Mouse (Mus musculus) heart, embryonic 11.5 days (tissue): ENCODE data around the gene Limch1. TPM values are rescaled to one million over a fixed set of nuclear protein-coding genes. Genes with fewer than 3 reads are reported as not detected.

Experiments used
- ATAC-seq: fragments of 200-750 bp; cut with Nextera tagmentation; replicated peaks from 2 replicates; pipeline ENCODE4 v1.8.0; 2017; ENCODE audit warnings: moderate library complexity; ENCODE audit not compliant: insufficient number of reproducible peaks, low FRiP score, low TSS enrichment
- H3K27ac ChIP-seq: fragments of 300-500 bp; sonication (generic); 2 replicates; pipeline ENCODE4 v1.5.1; 2014; ENCODE audit warnings: mild to moderate bottlenecking, low read depth, low read length
- H3K27me3 ChIP-seq: fragments of 300-500 bp; sonication (generic); 2 replicates; pipeline ENCODE4 v1.6.1; 2014; ENCODE audit warnings: mild to moderate bottlenecking, low read length, mixed read lengths; ENCODE audit not compliant: control insufficient read depth, insufficient read depth
- H3K36me3 ChIP-seq: fragments of 300-500 bp; sonication (generic); 2 replicates; pipeline ENCODE4 v1.6.1; 2014; ENCODE audit warnings: mild to moderate bottlenecking, low read length, moderate library complexity, mixed read lengths; ENCODE audit not compliant: control insufficient read depth, insufficient read depth
- H3K4me1 ChIP-seq: fragments of 300-500 bp; sonication (generic); 2 replicates; pipeline ENCODE4 v1.6.1; 2014; ENCODE audit warnings: low read length; ENCODE audit not compliant: control insufficient read depth, insufficient read depth
- H3K4me2 ChIP-seq: fragments of 300-500 bp; sonication (generic); 2 replicates; pipeline ENCODE4 v1.6.1; 2014; ENCODE audit warnings: mild to moderate bottlenecking, moderate library complexity
- H3K4me3 ChIP-seq: fragments of 300-500 bp; sonication (generic); 2 replicates; pipeline ENCODE4 v1.5.1; 2014; ENCODE audit warnings: low read depth, low read length
- H3K9ac ChIP-seq: fragments of 300-500 bp; sonication (generic); 2 replicates; pipeline ENCODE4 v1.6.1; 2014; ENCODE audit warnings: mild to moderate bottlenecking, low read depth, low read length, moderate library complexity
- H3K9me3 ChIP-seq: fragments of 300-500 bp; sonication (generic); replicated peaks from 2 replicates; pipeline ENCODE4 v1.6.1; 2016; ENCODE audit warnings: low read length; ENCODE audit not compliant: control insufficient read depth
- WGBS: fragments of 180-500 bp; shearing (Covaris S2); extraction: QIAGEN DNeasy Blood & Tissue Kit; methylation state at CpG from one replicate; pipeline ENCODE4 v1.1.7; 2014; ENCODE audit not compliant: insufficient replicate concordance; 5-methylcytosine and 5-hydroxymethylcytosine counted together
- polyA plus RNA-seq: library from polyadenylated mRNA; unstranded; fragments of >200 nt; fragmentation: Nextera tagmentation; extraction: Ambion mirVana; gene quantifications from 2 replicates; pipeline ENCODE4 v1.2.1, GENCODE M21; 2014

Gene Limch1
- polyA plus RNA-seq, 1 experiment from 2014 or later, result 32.8 TPM

DNA sequence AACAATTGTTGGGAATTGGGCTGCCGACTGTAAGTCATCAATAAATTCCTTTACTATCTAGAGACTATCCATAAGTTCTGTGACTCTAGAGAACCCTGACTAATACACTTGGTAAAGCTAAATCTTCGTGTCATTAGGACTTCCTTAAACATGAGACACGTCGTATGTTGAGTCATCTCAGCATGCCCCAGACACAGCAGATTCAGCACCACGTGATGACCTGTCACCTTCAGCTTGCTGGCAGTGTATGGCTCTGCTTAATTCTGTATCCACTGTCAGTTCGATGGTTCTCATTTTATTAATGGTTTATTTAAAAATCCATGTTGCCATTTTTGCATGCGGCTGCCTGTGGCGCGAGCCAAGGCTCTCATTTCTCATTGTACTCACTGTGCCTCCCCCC, 298.3 kb downstream of the Limch1 start:
- Histone ChIP-seq H3K36me3 (no peaks in the 10 kb centered on the region), H3K4me3 (no peak overlapping the region), H3K27me3 (no peaks in the 10 kb centered on the region), H3K9ac (no peak overlapping the region), H3K9me3 (no peaks in the 10 kb centered on the region), H3K4me1 (no peaks in the 10 kb centered on the region), H3K27ac (no peak overlapping the region), H3K4me2 (no peak overlapping the region)
- WGBS, result 78% methylated on average over 8 of the region's 9 CpGs
- no peak for ATAC-seq

- ATAC-seq, result no peak
- Histone ChIP-seq H3K27ac (no peak overlapping the region), H3K4me2 (no peak overlapping the region), H3K36me3 (no peaks in the 10 kb centered on the region), H3K4me1 (no peaks in the 10 kb centered on the region), H3K9me3 (no peaks in the 10 kb centered on the region), H3K9ac (no peak overlapping the region), H3K4me3 (no peak overlapping the region), H3K27me3 (no peaks in the 10 kb centered on the region)
- WGBS, result 12% methylated on average over 4 of the region's 4 CpGs
Observed at GRCm38 (mm10) chr5:67048003-67048402, 302.4 kb downstream of the Limch1 start.

DNA sequence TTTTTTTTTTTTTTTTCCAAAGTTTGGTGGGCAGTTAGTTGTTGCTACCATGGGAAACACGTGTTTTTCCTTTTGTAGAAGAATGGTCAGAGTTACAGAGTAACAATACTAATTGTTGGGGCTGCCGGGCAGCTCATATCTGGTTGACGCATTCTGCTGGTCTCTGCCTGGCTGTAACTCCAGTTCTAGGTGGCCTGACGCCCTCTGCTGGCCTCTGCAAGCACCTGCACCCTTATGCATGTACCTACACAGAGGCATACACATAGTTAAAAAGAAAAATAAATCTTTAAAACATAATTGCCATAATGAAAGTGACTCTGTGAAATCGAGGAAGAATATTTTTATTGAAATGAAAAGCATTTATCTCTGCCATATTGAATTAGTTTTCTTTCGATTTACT, 312.2 kb downstream of the Limch1 start:
- no peak overlapping the region for H3K4me2 ChIP-seq
- H3K36me3 ChIP-seq, result no peaks in the 10 kb centered on the region
- 80% methylated on average over 6 of the region's 6 CpGs for WGBS
- H3K27ac ChIP-seq, result no peak overlapping the region
- H3K9ac ChIP-seq, result no peak overlapping the region
- no peaks in the 10 kb centered on the region; the same call in 1 of the 2 replicates for H3K27me3 ChIP-seq
- H3K9me3 ChIP-seq, result no peaks in the 10 kb centered on the region
- no peak for ATAC-seq
- no peaks in the 10 kb centered on the region for H3K4me1 ChIP-seq
- H3K4me3 ChIP-seq, result no peak overlapping the region

GRCm38 (mm10) chr5:67060519-67060918, 314.9 kb downstream of the Limch1 start:
- Histone ChIP-seq H3K9me3 (no peaks in the 10 kb centered on the region), H3K27me3 (no peaks in the 10 kb centered on the region; the same call in 1 of the 2 replicates), H3K36me3 (no peaks in the 10 kb centered on the region), H3K4me2 (no peak overlapping the region), H3K9ac (no peak overlapping the region), H3K4me1 (no peaks in the 10 kb centered on the region), H3K27ac (no peak overlapping the region), H3K4me3 (no peak overlapping the region)
- ATAC-seq, result no peak
- 38% methylated on average over 3 of the region's 4 CpGs for WGBS

DNA sequence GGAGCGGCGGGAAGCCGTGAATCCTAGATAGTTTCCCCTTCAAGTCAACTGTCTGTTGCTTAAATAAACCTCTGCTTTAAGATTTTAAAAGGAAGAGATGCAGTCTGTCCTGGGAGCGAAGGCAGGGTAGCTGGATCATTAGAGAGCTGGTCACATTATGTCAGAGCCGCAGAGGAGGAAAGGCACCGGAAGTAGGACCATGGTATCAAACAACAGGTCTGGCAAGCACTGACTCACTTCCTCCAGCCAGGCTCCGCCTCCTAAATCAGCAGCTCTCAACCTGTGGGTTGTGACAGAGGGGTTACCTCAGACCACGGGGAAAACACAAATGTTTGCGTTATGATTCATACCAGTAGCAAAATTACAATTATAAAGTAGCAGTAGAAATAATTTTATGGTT, 318.0 kb downstream of the Limch1 start:
- Histone ChIP-seq H3K9ac (no peak overlapping the region), H3K4me1 (no peaks in the 10 kb centered on the region), H3K4me3 (no peak overlapping the region), H3K27me3 (no peaks in the 10 kb centered on the region), H3K9me3 (no peaks in the 10 kb centered on the region), H3K4me2 (no peak overlapping the region), H3K27ac (no peak overlapping the region), H3K36me3 (no peaks in the 10 kb centered on the region)
- ATAC-seq, result no peak
- WGBS, result 76% methylated on average over 9 of the region's 9 CpGs

- Histone ChIP-seq H3K9me3 (peaks cover 5% of the 10 kb centered on the region), H3K36me3 (no peaks in the 10 kb centered on the region), H3K9ac (no peak overlapping the region), H3K4me2 (no peak overlapping the region), H3K4me1 (no peaks in the 10 kb centered on the region), H3K27ac (no peak overlapping the region), H3K4me3 (no peak overlapping the region), H3K27me3 (peaks cover 20% of the 10 kb centered on the region)
- 42% methylated on average over 6 of the region's 6 CpGs for WGBS
- ATAC-seq, result no peak
Observed at GRCm38 (mm10) chr5:67083117-67083516, 337.5 kb downstream of the Limch1 start.

- Histone ChIP-seq H3K27me3 (peaks cover 56% of the 10 kb centered on the region), H3K4me3 (no peak overlapping the region), H3K4me2 (no peak overlapping the region), H3K27ac (no peak overlapping the region), H3K9me3 (no peaks in the 10 kb centered on the region), H3K4me1 (peaks cover 4% of the 10 kb centered on the region; the same call in 1 of the 2 replicates), H3K9ac (no peak overlapping the region), H3K36me3 (no peaks in the 10 kb centered on the region)
- 55% methylated on average over 5 of the region's 5 CpGs for WGBS
- no peak for ATAC-seq
Observed at GRCm38 (mm10) chr5:67090856-67091255, 345.2 kb downstream of the Limch1 start.

- Histone ChIP-seq H3K36me3 (no peaks in the 10 kb centered on the region), H3K27ac (no peak overlapping the region), H3K4me1 (peaks cover 9% of the 10 kb centered on the region), H3K4me2 (no peak overlapping the region), H3K9me3 (no peaks in the 10 kb centered on the region), H3K9ac (no peak overlapping the region), H3K4me3 (no peak overlapping the region), H3K27me3 (peaks cover 64% of the 10 kb centered on the region)
- no peak for ATAC-seq
- 16% methylated on average over 4 of the region's 4 CpGs for WGBS
Observed at GRCm38 (mm10) chr5:67091766-67092165, 346.1 kb downstream of the Limch1 start.

- Histone ChIP-seq H3K4me1 (peaks cover 9% of the 10 kb centered on the region), H3K36me3 (no peaks in the 10 kb centered on the region), H3K27ac (no peak overlapping the region), H3K4me2 (no peak overlapping the region), H3K9ac (no peak overlapping the region), H3K27me3 (peaks cover 83% of the 10 kb centered on the region), H3K4me3 (no peak overlapping the region), H3K9me3 (no peaks in the 10 kb centered on the region)
- 23% methylated on average over 2 of the region's 2 CpGs for WGBS
- ATAC-seq, result no peak
Observed at GRCm38 (mm10) chr5:67093991-67094390, 348.4 kb downstream of the Limch1 start.
